Mouse (Mus musculus) layer of hippocampus, postnatal 25 days (tissue): ENCODE measurements at regions not wholly inside any gene's neighbourhood (a gene's known extent, or its start where the extent isn't known, plus 50 kb on each side); places are given as distances from the start of the nearest gene placed in this dataset.

Experiments
- DNase-seq, 2 experiments: peaks; one replicate each; pipeline ENCODE4 v3.0.0; 2022; ENCODE audit warnings: mixed read lengths in 2 of 2, low spot score in 1 of 2; ENCODE audit errors: extremely low spot score in 1 of 2

- DNase-seq: no peak
These were observed 136.3 kb upstream of the Smim15 start for GRCm38 (mm10) chr13:107907966-107908365.

- DNase-seq: no peak
These were observed 139.4 kb upstream of the Smim15 start for GRCm38 (mm10) chr13:107904851-107905250.

GRCm38 (mm10) chr13:107904051-107904740 lies 140.1 kb upstream of the Smim15 start:
- no peak for DNase-seq

GRCm38 (mm10) chr13:107903150-107903959 lies 140.9 kb upstream of the Smim15 start:
- no peak for DNase-seq

GRCm38 (mm10) chr13:107902800-107903149 lies 141.5 kb upstream of the Smim15 start:
- no peak for DNase-seq

- no peak for DNase-seq
These were observed 144.5 kb upstream of the Smim15 start for GRCm38 (mm10) chr13:107899600-107900229.

GRCm38 (mm10) chr13:107897646-107898045 lies 146.6 kb upstream of the Smim15 start:
- DNase-seq: no peak

GRCm38 (mm10) chr13:107897184-107897583 lies 147.1 kb upstream of the Smim15 start:
- no peak for DNase-seq

- no peak for DNase-seq
These were observed 150.6 kb upstream of the Smim15 start for GRCm38 (mm10) chr13:107893581-107894183.

- no peak for DNase-seq
These were observed 151.2 kb upstream of the Smim15 start for GRCm38 (mm10) chr13:107893081-107893480.

GRCm38 (mm10) chr13:107891946-107892345 lies 152.3 kb upstream of the Smim15 start:
- no peak for DNase-seq

- DNase-seq: peak; percentile 38 to 42
These were observed 153.1 kb upstream of the Smim15 start for GRCm38 (mm10) chr13:107890866-107891821.

- DNase-seq: peak; percentile 90 to 95
These were observed 154.0 kb upstream of the Smim15 start for GRCm38 (mm10) chr13:107889985-107890865.

GRCm38 (mm10) chr13:107889588-107889984 lies 154.7 kb upstream of the Smim15 start:
- no peak for DNase-seq

GRCm38 (mm10) chr13:107888571-107889451 lies 155.4 kb upstream of the Smim15 start:
- DNase-seq: peak; percentile 48 to 50

- no peak for DNase-seq
These were observed 156.1 kb upstream of the Smim15 start for GRCm38 (mm10) chr13:107888231-107888555.

GRCm38 (mm10) chr13:107887366-107888230 lies 156.6 kb upstream of the Smim15 start:
- DNase-seq: no peak
